Mouse (Mus musculus) heart, embryonic 11.5 days (tissue): ENCODE measurements around the gene Zfyve16. TPM values are rescaled to one million over a fixed set of nuclear protein-coding genes. Genes with fewer than 3 reads are reported as not detected.

Experiments
- ATAC-seq: fragments of 200-750 bp; cut with Nextera tagmentation; replicated peaks from 2 replicates; pipeline ENCODE4 v1.8.0; 2017; ENCODE audit warnings: moderate library complexity; ENCODE audit not compliant: insufficient number of reproducible peaks, low FRiP score, low TSS enrichment
- H3K27ac ChIP-seq: fragments of 300-500 bp; sonication (generic); 2 replicates; pipeline ENCODE4 v1.5.1; 2014; ENCODE audit warnings: mild to moderate bottlenecking, low read depth, low read length
- H3K27me3 ChIP-seq: fragments of 300-500 bp; sonication (generic); 2 replicates; pipeline ENCODE4 v1.6.1; 2014; ENCODE audit warnings: mild to moderate bottlenecking, low read length, mixed read lengths; ENCODE audit not compliant: control insufficient read depth, insufficient read depth
- H3K36me3 ChIP-seq: fragments of 300-500 bp; sonication (generic); 2 replicates; pipeline ENCODE4 v1.6.1; 2014; ENCODE audit warnings: mild to moderate bottlenecking, low read length, moderate library complexity, mixed read lengths; ENCODE audit not compliant: control insufficient read depth, insufficient read depth
- H3K4me1 ChIP-seq: fragments of 300-500 bp; sonication (generic); 2 replicates; pipeline ENCODE4 v1.6.1; 2014; ENCODE audit warnings: low read length; ENCODE audit not compliant: control insufficient read depth, insufficient read depth
- H3K4me2 ChIP-seq: fragments of 300-500 bp; sonication (generic); 2 replicates; pipeline ENCODE4 v1.6.1; 2014; ENCODE audit warnings: mild to moderate bottlenecking, moderate library complexity
- H3K4me3 ChIP-seq: fragments of 300-500 bp; sonication (generic); 2 replicates; pipeline ENCODE4 v1.5.1; 2014; ENCODE audit warnings: low read depth, low read length
- H3K9ac ChIP-seq: fragments of 300-500 bp; sonication (generic); 2 replicates; pipeline ENCODE4 v1.6.1; 2014; ENCODE audit warnings: mild to moderate bottlenecking, low read depth, low read length, moderate library complexity
- H3K9me3 ChIP-seq: fragments of 300-500 bp; sonication (generic); replicated peaks from 2 replicates; pipeline ENCODE4 v1.6.1; 2016; ENCODE audit warnings: low read length; ENCODE audit not compliant: control insufficient read depth
- WGBS: fragments of 180-500 bp; shearing (Covaris S2); extraction: QIAGEN DNeasy Blood & Tissue Kit; methylation state at CpG from one replicate; pipeline ENCODE4 v1.1.7; 2014; ENCODE audit not compliant: insufficient replicate concordance; 5-methylcytosine and 5-hydroxymethylcytosine counted together
- polyA plus RNA-seq: library from polyadenylated mRNA; unstranded; fragments of >200 nt; fragmentation: Nextera tagmentation; extraction: Ambion mirVana; gene quantifications from 2 replicates; pipeline ENCODE4 v1.2.1, GENCODE M21; 2014

The Zfyve16 gene
- polyA plus RNA-seq, 1 experiment from 2014 or later = 11.1 TPM

- no peaks in the 10 kb centered on the region; the same call in 1 of the 2 replicates for H3K27me3 ChIP-seq
- H3K4me1 ChIP-seq = no peaks in the 10 kb centered on the region
- no peaks in the 10 kb centered on the region for H3K36me3 ChIP-seq
- no peak overlapping the region for H3K4me2 ChIP-seq
- no peak overlapping the region for H3K4me3 ChIP-seq
- WGBS = 81% methylated on average over 10 of the region's 10 CpGs
- no peak overlapping the region for H3K9ac ChIP-seq
- no peak for ATAC-seq
- H3K9me3 ChIP-seq = no peaks in the 10 kb centered on the region
- H3K27ac ChIP-seq = no peak overlapping the region
These were observed 92.0 kb downstream of the Zfyve16 start for GRCm38 (mm10) chr13:92438656-92439055.

Other genes starting within 250 kb of the Zfyve16 start
- 0.31 and 0.82 TPM in 2 replicates for gene Gm20379, start 224.9 kb downstream of the Zfyve16 start, polyA plus RNA-seq
- gene Dhfr, start 176.1 kb downstream of the Zfyve16 start, polyA plus RNA-seq = 15.1 and 15.2 TPM in 2 replicates
- gene Msh3, start 175.9 kb downstream of the Zfyve16 start, polyA plus RNA-seq = 20.9 and 21.6 TPM in 2 replicates
- gene Ankrd34b, start 105.0 kb downstream of the Zfyve16 start, polyA plus RNA-seq = 0.06 TPM in 1 of 2 replicates, not detected in the other
- gene Fam151b, start 46.9 kb downstream of the Zfyve16 start, polyA plus RNA-seq = 0.32 TPM in 1 of 2 replicates, not detected in the other
- gene Spz1, start 45.3 kb upstream of the Zfyve16 start, polyA plus RNA-seq = not detected in 2 replicates
- 9.9 and 13.4 TPM in 2 replicates for gene Serinc5, start 80.2 kb upstream of the Zfyve16 start, polyA plus RNA-seq